Mouse (Mus musculus) cerebellum, adult 2 months (tissue): ENCODE measurements around the gene Rprd1b.

Experiments
- CTCF ChIP-seq: fragments of 200-500 bp; IDR thresholded peaks from 2 replicates; pipeline ENCODE4 v1.5.1; 2011; ENCODE audit warnings: low read depth, mild to moderate bottlenecking, control low read depth, low read length, moderate library complexity, borderline replicate concordance; ENCODE audit not compliant: insufficient read depth
- POLR2A ChIP-seq: fragments of 200-500 bp; IDR thresholded peaks from 2 replicates; pipeline ENCODE4 v1.6.1; 2011; ENCODE audit warnings: low read length, control low read depth, borderline replicate concordance; ENCODE audit not compliant: insufficient read depth

GRCm38 (mm10) chr2:158027855-158028353 is 393 bp upstream of the Rprd1b start:
- TF ChIP-seq POLR2A (no peak; the same call in 1 of the 2 replicates), CTCF (no peak)
